Mouse (Mus musculus): ENCODE results near the gene Ush2a. TPM values are rescaled to one million over a fixed set of nuclear protein-coding genes. Genes with fewer than 3 reads are reported as not detected.

Ush2a gene
- polyA plus RNA-seq, 1 experiment from 2014 or later, result not detected

GRCm38 (mm10) chr1:188428172-188428571 lies 166.3 kb downstream of the Ush2a start:
- no peak overlapping the region for H3K27ac ChIP-seq
- H3K36me3 ChIP-seq (ENCODE audit: inconsistent target), result no peaks in the 10 kb centered on the region
- no peaks in the 10 kb centered on the region for H3K79me2 ChIP-seq (ENCODE audit: inconsistent target)
- WGBS (ENCODE audit: missing documents), result 88% methylated on average over 6 of the region's 6 CpGs
- no peak overlapping the region for H3K4me3 ChIP-seq (ENCODE audit: inconsistent target)

DNA sequence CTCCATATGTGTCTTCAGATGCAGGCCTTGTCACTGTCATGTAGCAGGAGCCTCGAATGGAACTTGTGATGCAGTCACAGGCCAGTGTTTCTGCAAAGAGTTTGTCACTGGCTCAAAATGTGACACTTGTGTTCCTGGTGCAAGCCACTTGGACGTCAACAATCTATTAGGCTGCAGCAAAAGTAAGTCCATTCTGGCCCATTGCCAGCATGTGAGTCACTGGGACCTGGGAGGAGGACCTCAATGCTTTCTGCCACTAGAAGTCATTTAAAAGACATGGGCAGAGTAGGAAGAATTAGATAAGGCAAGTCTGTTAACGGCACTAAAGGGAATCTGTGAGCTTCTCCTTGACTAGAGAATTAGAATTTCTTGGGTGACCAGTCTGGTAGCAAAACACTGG lies 168.9 kb downstream of the Ush2a start:
- WGBS (ENCODE audit: missing documents), result 68% methylated on average over 3 of the region's 3 CpGs
- Histone ChIP-seq H3K27ac (no peak overlapping the region), H3K79me2 (ENCODE audit: inconsistent target) (no peaks in the 10 kb centered on the region), H3K36me3 (ENCODE audit: inconsistent target) (no peaks in the 10 kb centered on the region), H3K4me3 (ENCODE audit: inconsistent target) (no peak overlapping the region)

DNA sequence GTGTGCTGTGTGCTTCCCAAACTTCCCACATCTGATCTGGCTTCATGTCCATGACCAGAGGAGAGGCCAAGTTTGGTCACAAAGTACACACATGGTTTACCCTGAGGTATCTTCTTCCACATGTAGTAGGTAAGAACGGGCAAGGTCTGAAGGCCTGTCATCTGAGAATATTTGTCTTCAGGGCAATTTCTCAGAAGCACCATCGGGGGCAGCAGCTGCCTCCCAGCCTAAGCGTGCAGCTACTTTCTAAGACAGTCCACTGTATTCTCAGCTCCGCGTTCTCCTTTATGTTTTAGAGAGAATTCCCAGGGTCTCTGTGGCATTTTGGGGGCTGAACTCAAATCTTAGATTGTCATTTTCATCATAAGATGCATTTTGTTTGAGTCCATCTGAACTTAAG lies 186.1 kb downstream of the Ush2a start:
- no peak overlapping the region for H3K27ac ChIP-seq
- H3K36me3 ChIP-seq (ENCODE audit: inconsistent target), result no peaks in the 10 kb centered on the region
- no peak overlapping the region for H3K4me3 ChIP-seq (ENCODE audit: inconsistent target)
- no peaks in the 10 kb centered on the region for H3K79me2 ChIP-seq (ENCODE audit: inconsistent target)
- WGBS (ENCODE audit: missing documents), result 84% methylated on average over 5 of the region's 5 CpGs

GRCm38 (mm10) chr1:188456466-188457175 lies 194.8 kb downstream of the Ush2a start:
- Histone ChIP-seq H3K79me2 (ENCODE audit: inconsistent target) (no peaks in the 10 kb centered on the region), H3K27ac (no peak overlapping the region), H3K4me3 (ENCODE audit: inconsistent target) (no peak overlapping the region), H3K36me3 (ENCODE audit: inconsistent target) (no peaks in the 10 kb centered on the region)
- 91% methylated on average over 13 of the region's 13 CpGs for WGBS (ENCODE audit: missing documents)

DNA sequence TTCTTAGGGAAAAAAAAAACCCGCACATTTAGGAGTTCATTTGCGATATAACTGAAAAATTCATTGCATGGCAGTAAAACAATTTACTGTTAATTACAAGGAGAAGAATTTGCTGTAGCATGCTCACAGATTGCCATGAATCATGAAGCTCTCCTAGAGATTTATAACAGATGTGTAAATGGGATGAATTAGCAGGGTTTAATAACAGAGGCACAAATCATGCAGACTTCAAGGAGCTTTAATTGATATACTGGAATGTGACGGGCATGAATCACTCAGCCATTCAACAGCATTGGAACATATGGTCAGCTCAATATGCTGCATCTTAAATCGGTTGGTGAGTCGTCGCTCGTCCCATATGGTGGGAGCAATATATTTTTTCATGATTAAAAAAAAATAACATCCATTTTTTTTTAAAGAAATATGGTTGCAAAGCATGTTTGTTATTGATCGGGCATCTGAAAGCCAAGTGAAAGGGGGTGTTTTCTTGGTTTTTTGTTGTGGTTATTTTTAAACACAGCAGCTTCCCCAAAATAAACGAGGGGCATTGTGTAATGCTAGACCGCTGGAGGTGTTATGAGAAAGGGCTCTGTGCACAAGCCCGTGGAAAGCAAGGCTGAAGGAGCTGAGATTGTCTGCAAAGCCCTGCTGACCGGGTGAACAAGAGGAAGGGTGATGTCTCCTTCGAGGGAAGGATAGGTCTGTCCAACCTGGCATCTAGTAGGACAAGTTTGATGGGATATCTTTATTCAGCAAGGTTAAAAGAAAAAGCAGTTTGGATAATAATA lies 195.6 kb downstream of the Ush2a start:
- H3K4me3 ChIP-seq (ENCODE audit: inconsistent target), result no peak overlapping the region
- WGBS (ENCODE audit: missing documents), result 47% methylated on average over 13 of the region's 13 CpGs
- no peaks in the 10 kb centered on the region for H3K79me2 ChIP-seq (ENCODE audit: inconsistent target)
- H3K36me3 ChIP-seq (ENCODE audit: inconsistent target), result no peaks in the 10 kb centered on the region
- H3K27ac ChIP-seq, result no peak overlapping the region

- H3K4me3 ChIP-seq (ENCODE audit: inconsistent target), result no peak overlapping the region
- H3K79me2 ChIP-seq (ENCODE audit: inconsistent target), result no peaks in the 10 kb centered on the region
- H3K27ac ChIP-seq, result no peak overlapping the region
- H3K36me3 ChIP-seq (ENCODE audit: inconsistent target), result no peaks in the 10 kb centered on the region
- 60% methylated on average over 2 of the region's 2 CpGs for WGBS (ENCODE audit: missing documents)
Measured at GRCm38 (mm10) chr1:188461203-188461602, 199.4 kb downstream of the Ush2a start.

DNA sequence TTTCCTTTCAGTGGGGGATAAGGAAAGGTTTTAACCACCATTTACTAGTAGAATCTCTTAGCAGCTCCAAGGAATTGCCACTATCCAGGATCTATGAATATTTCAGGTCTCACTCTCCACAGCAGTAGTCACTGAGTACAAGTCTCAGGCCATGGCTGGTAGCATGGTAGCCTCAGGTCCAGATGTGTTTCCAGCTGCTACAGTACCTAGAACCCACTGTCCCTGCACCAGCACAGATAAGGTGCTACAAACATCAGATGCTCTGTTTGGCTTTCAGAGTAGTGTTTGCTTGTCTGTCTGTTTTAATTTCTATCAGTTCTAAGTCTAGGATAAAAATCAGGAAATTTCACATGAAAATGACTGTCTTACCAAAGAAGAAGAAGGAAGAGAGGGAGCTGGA lies 202.8 kb downstream of the Ush2a start:
- no peaks in the 10 kb centered on the region for H3K79me2 ChIP-seq (ENCODE audit: inconsistent target)
- H3K27ac ChIP-seq, result no peak overlapping the region
- no peaks in the 10 kb centered on the region for H3K36me3 ChIP-seq (ENCODE audit: inconsistent target)
- H3K4me3 ChIP-seq (ENCODE audit: inconsistent target), result no peak overlapping the region

DNA sequence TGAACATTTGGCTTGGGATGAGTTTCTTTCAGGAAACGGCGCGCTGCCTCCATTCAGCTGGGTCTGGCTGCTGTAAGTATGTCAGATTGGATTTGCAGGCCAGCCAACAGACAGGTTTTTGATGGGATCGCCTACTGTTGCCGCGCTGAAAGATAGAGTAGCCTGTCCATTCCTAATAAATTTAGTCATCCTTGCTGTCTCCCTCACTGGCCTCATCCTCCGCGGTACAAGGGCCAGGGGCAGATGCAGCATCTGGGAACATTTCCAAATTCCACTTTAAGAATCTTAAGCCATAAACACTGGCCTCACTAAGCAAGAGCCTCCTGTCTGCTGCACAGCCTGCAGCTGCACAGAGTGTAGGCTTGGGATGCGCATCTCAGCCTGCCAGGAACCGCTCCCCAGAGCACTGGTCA lies 206.6 kb downstream of the Ush2a start:
- Histone ChIP-seq H3K4me3 (ENCODE audit: inconsistent target) (no peak overlapping the region), H3K27ac (no peak overlapping the region), H3K79me2 (ENCODE audit: inconsistent target) (no peaks in the 10 kb centered on the region), H3K36me3 (ENCODE audit: inconsistent target) (no peaks in the 10 kb centered on the region)
- WGBS (ENCODE audit: missing documents), result 96% methylated on average over 10 of the region's 10 CpGs

GRCm38 (mm10) chr1:188504958-188505357 lies 243.1 kb downstream of the Ush2a start:
- Histone ChIP-seq H3K27ac (no peak overlapping the region), H3K4me3 (ENCODE audit: inconsistent target) (no peak overlapping the region), H3K79me2 (ENCODE audit: inconsistent target) (no peaks in the 10 kb centered on the region), H3K36me3 (ENCODE audit: inconsistent target) (no peaks in the 10 kb centered on the region)
- WGBS (ENCODE audit: missing documents), result 92% methylated on average over 5 of the region's 5 CpGs

DNA sequence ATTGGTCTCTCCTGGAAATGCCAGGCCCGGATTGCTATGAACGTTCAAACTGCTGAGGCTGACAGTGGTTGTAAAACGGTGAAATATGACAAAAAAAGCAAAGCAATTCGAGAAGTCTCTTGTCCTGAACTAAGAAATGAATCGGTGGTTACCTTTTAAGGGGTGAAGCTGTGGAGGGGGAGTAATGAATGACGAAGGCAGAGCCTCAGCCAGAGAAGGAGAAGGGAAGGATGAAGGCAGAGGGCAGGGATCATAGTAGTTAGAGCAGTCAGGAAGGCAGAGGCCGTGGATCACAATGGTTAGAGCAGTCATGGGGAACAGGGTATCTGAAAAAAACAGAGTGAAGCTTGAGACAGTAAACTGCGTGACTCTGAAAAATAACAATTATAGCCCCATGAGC lies 257.0 kb downstream of the Ush2a start:
- no peaks in the 10 kb centered on the region for H3K36me3 ChIP-seq (ENCODE audit: inconsistent target)
- H3K4me3 ChIP-seq (ENCODE audit: inconsistent target), result no peak overlapping the region
- no peaks in the 10 kb centered on the region for H3K79me2 ChIP-seq (ENCODE audit: inconsistent target)
- H3K27ac ChIP-seq, result no peak overlapping the region
- WGBS (ENCODE audit: missing documents), result 90% methylated on average over 8 of the region's 8 CpGs

- Histone ChIP-seq H3K27ac (no peak overlapping the region), H3K4me3 (ENCODE audit: inconsistent target) (no peak overlapping the region), H3K79me2 (ENCODE audit: inconsistent target) (no peaks in the 10 kb centered on the region), H3K36me3 (ENCODE audit: inconsistent target) (no peaks in the 10 kb centered on the region)
- WGBS (ENCODE audit: missing documents), result 80% methylated on average over 3 of the region's 3 CpGs
Measured at GRCm38 (mm10) chr1:188527451-188527850, 265.6 kb downstream of the Ush2a start.

DNA sequence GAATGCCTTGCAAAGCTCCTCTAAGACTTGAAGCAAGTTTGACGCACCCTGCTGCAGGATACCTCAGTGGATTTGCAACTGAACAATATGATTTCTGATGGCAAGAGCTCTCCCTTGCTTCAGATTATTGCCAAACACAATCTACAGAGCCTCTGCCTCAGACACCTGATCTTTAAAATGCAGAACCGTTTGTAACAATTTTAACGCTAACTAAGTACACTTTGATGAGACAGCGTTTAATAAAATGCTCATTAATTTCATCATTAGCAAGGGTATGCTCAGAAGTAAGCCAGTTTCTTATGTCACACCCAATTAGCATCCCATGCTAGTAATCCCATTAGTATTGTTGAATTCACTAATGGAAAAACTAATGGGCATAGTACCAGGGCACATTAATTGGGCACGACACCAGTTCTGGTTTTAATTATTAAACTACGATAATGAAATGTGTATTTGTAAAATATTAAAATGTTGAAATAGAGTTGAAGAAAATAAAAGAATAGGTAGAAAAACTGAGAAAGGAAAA lies 267.8 kb downstream of the Ush2a start:
- 96% methylated on average over 6 of the region's 6 CpGs for WGBS (ENCODE audit: missing documents)
- Histone ChIP-seq H3K4me3 (ENCODE audit: inconsistent target) (no peak overlapping the region), H3K79me2 (ENCODE audit: inconsistent target) (no peaks in the 10 kb centered on the region), H3K36me3 (ENCODE audit: inconsistent target) (no peaks in the 10 kb centered on the region), H3K27ac (no peak overlapping the region)

DNA sequence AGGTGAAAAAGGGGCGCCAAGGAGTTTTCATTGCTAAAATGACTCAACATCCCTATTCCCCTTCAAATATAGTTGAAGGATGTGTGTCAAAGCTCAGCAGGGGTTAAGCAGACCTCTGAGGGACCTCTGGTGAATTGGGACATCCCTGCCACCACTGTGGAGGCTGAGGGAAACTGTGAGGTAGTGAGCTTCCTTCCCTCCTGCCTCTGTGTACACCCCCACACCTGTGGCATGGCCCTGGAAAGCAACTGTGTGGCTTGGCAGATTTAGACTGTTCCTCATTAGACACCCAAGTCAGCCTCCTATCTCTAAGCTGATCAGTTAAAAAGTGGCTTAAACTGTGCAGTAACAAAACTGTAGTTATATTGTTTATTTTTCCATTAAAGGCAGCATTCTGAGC lies 275.2 kb downstream of the Ush2a start:
- Histone ChIP-seq H3K36me3 (ENCODE audit: inconsistent target) (no peaks in the 10 kb centered on the region), H3K79me2 (ENCODE audit: inconsistent target) (no peaks in the 10 kb centered on the region), H3K4me3 (ENCODE audit: inconsistent target) (no peak overlapping the region), H3K27ac (no peak overlapping the region)
- 47% methylated on average over 1 of the region's 1 CpGs for WGBS (ENCODE audit: missing documents)

DNA sequence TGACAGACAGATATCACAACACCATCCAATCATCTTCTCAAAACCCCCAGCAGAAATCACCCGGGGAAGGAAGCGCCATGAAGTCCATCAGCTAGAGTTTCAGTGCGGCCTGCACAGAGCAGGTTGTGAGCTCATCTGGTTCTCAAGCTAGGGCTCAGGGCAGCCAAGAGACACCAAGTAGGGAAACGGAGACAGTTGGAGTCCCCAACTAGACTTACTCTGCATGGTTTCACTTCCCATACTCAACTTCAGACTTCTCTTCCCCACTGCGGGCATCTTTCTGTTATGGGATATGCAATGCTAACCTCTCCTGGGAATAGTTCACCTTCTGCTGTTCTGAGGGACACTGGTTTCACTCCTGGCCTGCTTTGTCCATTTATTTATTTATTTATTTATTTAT lies 277.8 kb downstream of the Ush2a start:
- H3K27ac ChIP-seq, result no peak overlapping the region
- no peaks in the 10 kb centered on the region for H3K36me3 ChIP-seq (ENCODE audit: inconsistent target)
- H3K79me2 ChIP-seq (ENCODE audit: inconsistent target), result no peaks in the 10 kb centered on the region
- no peak overlapping the region for H3K4me3 ChIP-seq (ENCODE audit: inconsistent target)
- WGBS (ENCODE audit: missing documents), result 56% methylated on average over 5 of the region's 5 CpGs

DNA sequence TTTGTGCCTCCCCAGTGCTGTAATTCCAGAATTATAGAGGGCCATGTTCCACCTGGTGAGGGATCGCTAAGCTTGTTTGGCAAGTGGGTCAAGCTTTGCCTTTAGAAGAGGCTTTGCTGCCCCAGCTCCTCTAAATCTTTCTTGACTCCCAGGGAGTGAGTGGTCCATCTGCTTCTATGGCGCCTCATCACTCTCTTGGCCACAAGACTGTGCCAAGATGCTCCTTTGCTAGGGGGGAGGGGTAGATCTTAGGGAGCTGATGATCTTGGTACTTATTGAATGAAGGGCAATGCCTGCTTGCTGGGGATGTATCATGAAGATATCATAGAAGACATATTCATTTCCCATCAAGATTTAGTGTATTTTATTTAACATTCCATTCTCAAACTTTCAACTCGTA lies 279.7 kb downstream of the Ush2a start:
- no peaks in the 10 kb centered on the region for H3K36me3 ChIP-seq (ENCODE audit: inconsistent target)
- H3K27ac ChIP-seq, result no peak overlapping the region
- 94% methylated on average over 3 of the region's 3 CpGs for WGBS (ENCODE audit: missing documents)

More for the DNA sequence above, 279.7 kb downstream of the Ush2a start:
- Histone ChIP-seq H3K4me3 (ENCODE audit: inconsistent target) (no peak overlapping the region), H3K79me2 (ENCODE audit: inconsistent target) (no peaks in the 10 kb centered on the region)

Measured in macrophage (primary cell).